Mouse (Mus musculus) liver, embryonic 15.5 days (tissue): ENCODE measurements around the gene Slc4a2. TPM values are rescaled to one million over a fixed set of nuclear protein-coding genes. Genes with fewer than 3 reads are reported as not detected.
"Not testable (repeated sequence)": the region's sequence is repeated elsewhere in the genome, so short reads cannot be mapped to it uniquely, and the experiment has no call there.

Experiments
- ATAC-seq: fragments of 200-750 bp; cut with Nextera tagmentation; 2 replicates; pipeline ENCODE4 v1.8.0; 2017; ENCODE audit warnings: moderate number of reproducible peaks, mild to moderate bottlenecking, moderate library complexity; ENCODE audit not compliant: insufficient read depth
- H3K27ac ChIP-seq: fragments of 300-500 bp; sonication (generic); replicated peaks from 2 replicates; pipeline ENCODE4 v1.5.1; 2015; ENCODE audit warnings: mild to moderate bottlenecking, inconsistent platforms
- H3K27me3 ChIP-seq: fragments of 300-500 bp; sonication (generic); 2 replicates; pipeline ENCODE4 v1.6.1; 2015; ENCODE audit warnings: mild to moderate bottlenecking, inconsistent platforms
- H3K36me3 ChIP-seq: fragments of 300-500 bp; sonication (generic); replicated peaks from 2 replicates; pipeline ENCODE4 v1.6.1; 2015; ENCODE audit warnings: moderate library complexity, mild to moderate bottlenecking, inconsistent platforms
- H3K4me1 ChIP-seq: fragments of 300-500 bp; sonication (generic); replicated peaks from 2 replicates; pipeline ENCODE4 v1.6.1; 2015; ENCODE audit warnings: inconsistent platforms
- H3K4me2 ChIP-seq: fragments of 300-500 bp; sonication (generic); 2 replicates; pipeline ENCODE4 v1.6.1; 2015; ENCODE audit warnings: moderate library complexity, mild to moderate bottlenecking, inconsistent platforms
- H3K4me3 ChIP-seq: fragments of 300-500 bp; sonication (generic); replicated peaks from 2 replicates; pipeline ENCODE4 v1.5.1; 2015; ENCODE audit warnings: mild to moderate bottlenecking, inconsistent platforms
- H3K9ac ChIP-seq: fragments of 300-500 bp; sonication (generic); 2 replicates; pipeline ENCODE4 v1.6.1; 2015; ENCODE audit warnings: moderate library complexity, mild to moderate bottlenecking, inconsistent platforms
- H3K9me3 ChIP-seq: fragments of 300-500 bp; sonication (generic); replicated peaks from 2 replicates; pipeline ENCODE4 v1.6.1; 2016; ENCODE audit warnings: inconsistent platforms
- WGBS: fragments of 180-500 bp; shearing (Covaris S2); methylation state at CpG from one replicate; pipeline ENCODE4 v1.1.7; 2015; ENCODE audit warnings: mixed read lengths; ENCODE audit not compliant: insufficient replicate concordance; 5-methylcytosine and 5-hydroxymethylcytosine counted together
- polyA plus RNA-seq: library from polyadenylated mRNA; unstranded; fragments of >200 nt; fragmentation: Nextera tagmentation; extraction: Ambion mirVana; gene quantifications from 2 replicates; pipeline ENCODE4 v1.2.1, GENCODE M21; 2015

Slc4a2 gene
- polyA plus RNA-seq, 1 experiment from 2014 or later, result 8.9 TPM

DNA sequence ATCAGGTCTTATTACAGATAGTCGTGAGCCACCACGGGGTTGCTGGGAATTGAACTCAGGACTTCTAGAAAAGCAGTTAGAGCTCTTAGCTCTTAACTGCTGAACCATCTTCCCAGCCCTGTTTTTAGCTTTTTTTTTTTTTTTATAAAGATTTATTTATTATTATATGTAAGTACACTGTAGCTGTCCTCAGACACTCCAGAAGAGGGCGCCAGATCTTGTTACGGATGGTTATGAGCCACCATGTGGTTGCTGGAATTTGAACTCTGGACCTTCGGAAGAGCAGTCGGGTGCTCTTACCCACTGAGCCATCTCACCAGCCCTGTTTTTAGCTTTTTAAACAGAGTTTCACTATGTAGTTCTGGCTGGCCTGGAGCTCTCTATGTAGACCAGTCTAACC lies 27.4 kb upstream of the Slc4a2 start:
- 74% methylated on average over 6 of the region's 6 CpGs for WGBS
- peaks cover 29% of the 10 kb centered on the region for H3K4me1 ChIP-seq
- H3K9me3 ChIP-seq, H3K36me3 ChIP-seq, H3K27ac ChIP-seq, H3K4me3 ChIP-seq, H3K4me2 ChIP-seq, H3K9ac ChIP-seq, H3K27me3 ChIP-seq, ATAC-seq: not testable (repeated sequence)

DNA sequence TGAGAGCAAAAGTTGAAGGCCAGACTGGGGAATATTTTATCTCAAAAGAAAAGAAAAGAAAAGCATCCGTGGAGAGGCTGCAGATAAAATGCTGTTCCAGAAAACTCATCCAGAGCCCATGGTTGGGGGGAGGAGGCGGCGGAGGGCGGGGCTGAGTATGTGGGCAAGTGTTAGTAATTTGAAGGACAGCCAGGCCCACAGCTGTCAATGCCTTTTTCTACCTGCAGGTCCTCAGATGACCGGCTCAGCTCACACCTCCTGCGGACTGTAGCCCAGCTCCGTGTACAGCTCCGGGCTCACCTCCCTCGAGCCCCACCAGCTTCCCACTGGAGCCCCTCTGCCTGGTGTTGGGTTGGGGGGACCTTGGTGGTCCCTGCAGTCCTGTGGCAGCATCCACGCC lies 24.0 kb upstream of the Slc4a2 start:
- peaks cover 16% of the 10 kb centered on the region for H3K36me3 ChIP-seq
- no peaks in the 10 kb centered on the region for H3K9me3 ChIP-seq
- no peak overlapping the region for H3K4me2 ChIP-seq
- H3K4me3 ChIP-seq, result no peak overlapping the region
- no peaks in the 10 kb centered on the region for H3K27me3 ChIP-seq
- WGBS, result 81% methylated on average over 10 of the region's 10 CpGs
- H3K27ac ChIP-seq, result no peak overlapping the region
- no peak overlapping the region for H3K9ac ChIP-seq
- H3K4me1 ChIP-seq, result peaks cover 19% of the 10 kb centered on the region
- ATAC-seq, result no peak

DNA sequence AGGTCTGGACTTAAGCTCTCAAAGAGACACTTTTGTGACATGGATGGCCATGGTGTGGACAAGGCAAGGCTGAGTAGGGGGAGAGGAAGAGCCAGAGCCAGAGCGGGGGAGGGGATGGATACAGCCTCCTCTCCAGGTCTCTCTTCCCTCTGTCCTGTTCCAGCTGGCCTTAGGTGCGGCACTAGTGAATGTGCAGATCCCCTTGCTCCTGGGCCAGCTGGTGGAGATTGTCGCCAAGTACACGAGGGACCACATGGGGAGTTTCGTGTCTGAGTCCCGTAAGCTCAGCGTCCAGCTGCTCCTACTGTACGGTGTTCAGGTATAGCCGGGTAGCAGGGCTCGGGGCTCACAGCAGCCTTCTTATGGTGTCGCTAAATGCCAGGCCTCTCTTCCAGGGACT lies 23.3 kb upstream of the Slc4a2 start:
- no peak overlapping the region for H3K27ac ChIP-seq
- ATAC-seq, result no peak

DNA sequence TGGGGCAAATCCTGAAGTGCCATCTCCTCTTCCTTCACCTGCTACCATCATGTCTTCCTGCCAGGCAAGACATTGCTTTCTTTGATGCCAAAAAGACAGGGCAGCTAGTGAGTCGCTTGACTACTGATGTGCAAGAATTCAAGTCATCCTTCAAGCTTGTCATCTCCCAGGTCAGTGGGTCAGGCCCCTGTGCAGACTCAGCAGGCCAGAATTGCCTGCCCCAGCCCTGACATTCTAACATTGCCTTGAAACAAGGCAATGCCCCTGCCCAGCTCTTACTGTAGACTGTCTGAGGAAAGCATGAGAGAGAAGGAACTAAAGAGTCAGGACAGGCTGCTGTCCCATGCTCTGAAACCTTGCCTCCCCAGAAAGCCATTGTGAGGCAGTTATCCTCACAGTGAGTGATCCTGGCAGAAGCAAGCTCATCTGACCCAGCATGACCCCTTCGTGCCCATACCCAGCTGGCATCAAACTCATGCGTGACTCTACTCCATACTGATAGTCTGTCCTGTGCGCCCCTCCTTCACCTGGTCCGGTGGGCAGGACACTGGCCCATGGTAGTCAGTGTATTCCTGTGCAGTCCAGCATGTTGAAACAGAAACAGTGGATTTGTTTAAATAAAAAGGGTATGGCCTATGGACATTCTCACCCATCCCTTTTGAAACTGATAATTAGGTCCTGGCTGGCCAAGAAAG lies 22.6 kb upstream of the Slc4a2 start:
- no peak for ATAC-seq
- no peak overlapping the region for H3K4me3 ChIP-seq
- H3K27ac ChIP-seq, result no peak overlapping the region
- no peak overlapping the region for H3K4me2 ChIP-seq
- H3K9me3 ChIP-seq, result no peaks in the 10 kb centered on the region
- peaks cover 16% of the 10 kb centered on the region for H3K36me3 ChIP-seq
- no peak overlapping the region for H3K9ac ChIP-seq
- 82% methylated on average over 5 of the region's 5 CpGs for WGBS
- peaks cover 16% of the 10 kb centered on the region for H3K4me1 ChIP-seq
- no peaks in the 10 kb centered on the region for H3K27me3 ChIP-seq

More for the DNA sequence above, 23.3 kb upstream of the Slc4a2 start:
- no peaks in the 10 kb centered on the region for H3K9me3 ChIP-seq
- 73% methylated on average over 11 of the region's 11 CpGs for WGBS
- peaks cover 18% of the 10 kb centered on the region for H3K4me1 ChIP-seq
- H3K36me3 ChIP-seq, result peaks cover 16% of the 10 kb centered on the region
- H3K9ac ChIP-seq, result no peak overlapping the region
- H3K4me3 ChIP-seq, result no peak overlapping the region
- no peaks in the 10 kb centered on the region for H3K27me3 ChIP-seq
- no peak overlapping the region for H3K4me2 ChIP-seq

DNA sequence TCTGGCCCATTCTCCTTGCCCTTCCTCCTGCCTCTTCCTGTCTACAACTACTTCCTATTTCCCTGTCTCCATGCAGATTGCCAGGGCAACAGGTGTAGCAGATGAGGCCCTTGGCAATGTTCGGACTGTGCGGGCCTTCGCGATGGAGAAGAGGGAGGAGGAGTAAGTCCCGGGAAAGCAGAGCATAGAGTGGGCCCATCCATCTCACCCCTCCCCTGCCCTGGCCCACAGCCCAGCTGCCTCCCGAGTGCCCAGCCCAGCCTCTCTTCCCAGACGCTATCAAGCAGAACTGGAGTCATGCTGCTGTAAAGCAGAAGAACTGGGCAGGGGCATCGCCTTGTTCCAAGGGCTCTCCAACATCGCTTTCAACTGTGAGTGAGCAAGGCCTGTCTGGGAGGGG lies 21.7 kb upstream of the Slc4a2 start:
- H3K27ac ChIP-seq, result no peak overlapping the region
- H3K4me1 ChIP-seq, result peaks cover 16% of the 10 kb centered on the region
- no peak overlapping the region for H3K4me3 ChIP-seq
- ATAC-seq, result no peak
- no peak overlapping the region for H3K9ac ChIP-seq
- 74% methylated on average over 9 of the region's 9 CpGs for WGBS
- no peaks in the 10 kb centered on the region for H3K27me3 ChIP-seq
- H3K4me2 ChIP-seq, result no peak overlapping the region
- peaks cover 16% of the 10 kb centered on the region for H3K36me3 ChIP-seq
- H3K9me3 ChIP-seq, result no peaks in the 10 kb centered on the region

DNA sequence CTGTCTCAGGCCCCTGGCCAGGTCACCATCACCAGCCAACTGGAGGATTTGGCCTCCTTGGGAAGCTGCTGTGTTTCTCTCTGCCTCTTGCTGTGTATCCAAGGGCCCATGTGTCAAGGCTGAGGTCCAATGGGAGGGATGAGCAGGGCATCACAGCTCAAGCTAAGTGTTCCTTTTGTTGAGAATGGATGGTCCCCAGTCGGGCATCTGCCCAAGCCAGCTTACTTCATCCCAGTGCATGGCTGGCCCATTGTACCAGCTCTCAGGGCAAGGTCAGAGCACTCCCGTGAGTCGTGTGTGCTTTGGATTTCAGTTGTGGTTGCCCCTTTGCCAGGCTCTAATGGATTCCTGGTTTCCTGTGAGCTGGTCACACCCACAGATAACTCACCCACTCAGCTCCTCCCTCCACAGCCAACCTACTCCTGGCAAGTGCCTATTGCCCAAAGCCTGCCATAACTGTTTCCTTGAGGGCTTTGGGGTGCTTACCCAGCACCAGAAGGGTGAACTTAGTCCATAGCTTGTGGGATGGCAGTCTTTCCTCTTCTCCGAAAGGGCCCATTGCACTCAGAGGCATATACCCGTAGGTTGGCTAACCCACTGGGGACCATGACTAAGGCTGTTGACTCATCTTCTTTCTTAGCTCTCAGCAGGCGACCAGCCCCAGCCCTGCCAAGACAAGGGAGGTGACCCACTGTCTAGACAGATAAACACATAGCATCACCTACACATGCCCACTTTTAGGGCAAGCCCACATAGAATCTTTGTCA lies 18.9 kb upstream of the Slc4a2 start:
- Histone ChIP-seq H3K4me3 (no peak overlapping the region), H3K9me3 (no peaks in the 10 kb centered on the region), H3K9ac (no peak overlapping the region), H3K27ac (no peak overlapping the region), H3K36me3 (peaks cover 16% of the 10 kb centered on the region), H3K4me1 (peaks cover 16% of the 10 kb centered on the region), H3K4me2 (no peak overlapping the region), H3K27me3 (no peaks in the 10 kb centered on the region)
- ATAC-seq, result no peak
- 55% methylated on average over 6 of the region's 6 CpGs for WGBS

DNA sequence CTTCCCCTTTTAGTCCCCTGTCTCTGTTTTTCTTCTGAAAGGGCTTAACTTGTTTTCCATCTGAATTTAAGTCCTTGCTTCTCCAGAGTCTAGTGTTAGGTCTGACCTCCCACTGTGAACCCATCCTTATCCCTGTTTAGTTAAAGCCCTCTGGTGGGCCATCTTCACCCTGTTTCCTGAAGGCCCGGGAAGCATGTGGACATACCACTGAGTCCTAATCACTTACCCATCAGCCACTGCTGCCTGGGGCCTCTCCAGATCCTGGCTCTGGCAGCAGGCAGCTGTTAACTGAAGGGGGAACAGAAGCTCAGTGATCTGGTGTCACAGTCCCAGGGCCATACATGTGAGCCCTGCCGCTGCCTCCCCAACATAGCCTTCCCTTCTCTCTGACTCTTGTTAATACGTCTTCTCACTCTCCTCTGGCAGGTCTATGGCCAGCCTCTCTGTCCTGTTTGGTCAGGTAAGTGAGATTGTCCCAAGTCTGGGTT lies 18.2 kb upstream of the Slc4a2 start:
- H3K4me3 ChIP-seq, result no peak overlapping the region
- no peak overlapping the region for H3K27ac ChIP-seq
- no peak overlapping the region for H3K4me2 ChIP-seq
- H3K36me3 ChIP-seq, result peaks cover 16% of the 10 kb centered on the region
- no peaks in the 10 kb centered on the region for H3K27me3 ChIP-seq
- 60% methylated on average over 3 of the region's 3 CpGs for WGBS
- no peak overlapping the region for H3K9ac ChIP-seq
- H3K4me1 ChIP-seq, result peaks cover 16% of the 10 kb centered on the region
- ATAC-seq, result no peak
- H3K9me3 ChIP-seq, result no peaks in the 10 kb centered on the region

DNA sequence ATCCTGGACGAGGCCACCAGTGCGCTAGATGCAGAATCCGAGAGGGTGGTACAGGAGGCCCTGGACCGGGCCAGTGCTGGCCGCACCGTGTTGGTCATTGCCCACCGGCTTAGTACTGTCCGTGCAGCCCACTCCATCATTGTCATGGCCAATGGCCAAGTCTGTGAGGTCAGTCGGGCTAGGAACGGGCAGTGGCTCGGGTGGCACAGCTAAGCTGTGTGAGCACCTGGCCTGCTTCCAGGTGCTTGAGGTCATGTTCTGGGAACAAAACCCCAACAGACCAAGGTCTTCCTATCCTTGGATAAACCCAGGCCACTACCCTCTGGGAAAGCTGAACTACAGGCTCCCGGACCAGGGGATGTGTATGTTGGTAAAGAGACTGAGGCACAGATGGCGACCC lies 15.0 kb upstream of the Slc4a2 start:
- no peak overlapping the region for H3K27ac ChIP-seq
- peaks cover 11% of the 10 kb centered on the region for H3K27me3 ChIP-seq
- no peak for ATAC-seq
- H3K36me3 ChIP-seq, result no peaks in the 10 kb centered on the region
- peaks cover 16% of the 10 kb centered on the region for H3K4me1 ChIP-seq
- no peak overlapping the region for H3K4me2 ChIP-seq
- WGBS, result 82% methylated on average over 13 of the region's 13 CpGs
- H3K9ac ChIP-seq, result no peak overlapping the region
- H3K4me3 ChIP-seq, result no peak overlapping the region
- no peaks in the 10 kb centered on the region for H3K9me3 ChIP-seq

DNA sequence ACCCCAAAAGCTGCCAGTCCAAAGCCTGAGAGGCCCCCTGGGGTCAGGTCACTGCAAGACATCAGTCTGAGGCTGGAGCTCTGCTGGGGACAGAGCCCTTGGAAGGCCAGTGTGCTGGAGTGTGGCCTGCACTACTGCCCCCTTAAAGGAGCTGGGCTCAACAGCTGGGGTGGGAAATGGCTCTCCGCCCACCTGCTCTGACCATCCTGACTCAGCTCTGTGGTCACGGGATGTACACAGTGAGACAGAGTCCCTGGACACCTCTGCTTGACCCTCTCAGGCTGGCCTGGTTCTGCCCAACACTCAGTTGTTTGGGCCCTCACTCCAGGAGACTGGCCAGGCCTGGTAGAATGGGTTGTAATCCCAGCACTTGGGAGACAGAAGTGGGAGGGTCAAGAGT lies 14.2 kb upstream of the Slc4a2 start:
- no peaks in the 10 kb centered on the region for H3K9me3 ChIP-seq
- no peak overlapping the region for H3K9ac ChIP-seq
- WGBS, result 65% methylated on average over 2 of the region's 2 CpGs
- ATAC-seq, result no peak
- no peak overlapping the region for H3K4me3 ChIP-seq
- no peaks in the 10 kb centered on the region for H3K36me3 ChIP-seq
- H3K27me3 ChIP-seq, result peaks cover 19% of the 10 kb centered on the region
- no peak overlapping the region for H3K27ac ChIP-seq
- H3K4me1 ChIP-seq, result peaks cover 9% of the 10 kb centered on the region
- H3K4me2 ChIP-seq, result no peak overlapping the region

DNA sequence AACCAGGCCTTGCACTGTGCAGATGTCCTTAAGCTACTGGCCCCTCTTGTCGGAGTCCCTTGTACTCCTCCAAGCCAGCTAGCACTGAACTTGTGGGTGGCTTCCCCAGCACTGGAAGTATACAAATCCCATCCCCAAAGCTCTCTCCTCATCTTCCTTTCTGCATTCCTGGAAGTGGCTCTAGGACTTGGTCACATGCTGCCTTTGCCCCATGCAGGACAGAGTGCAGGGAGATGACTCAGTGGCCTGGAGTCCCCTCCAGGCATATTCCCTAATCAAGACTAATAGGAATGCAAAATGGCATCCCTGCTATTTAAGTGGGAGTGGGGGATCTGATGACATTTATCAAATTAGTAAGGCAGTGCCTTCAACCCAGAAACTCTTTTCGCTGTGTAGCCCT lies 11.6 kb upstream of the Slc4a2 start:
- 56% methylated on average over 2 of the region's 2 CpGs for WGBS
- no peaks in the 10 kb centered on the region for H3K36me3 ChIP-seq
- H3K27ac ChIP-seq, result no peak overlapping the region

DNA sequence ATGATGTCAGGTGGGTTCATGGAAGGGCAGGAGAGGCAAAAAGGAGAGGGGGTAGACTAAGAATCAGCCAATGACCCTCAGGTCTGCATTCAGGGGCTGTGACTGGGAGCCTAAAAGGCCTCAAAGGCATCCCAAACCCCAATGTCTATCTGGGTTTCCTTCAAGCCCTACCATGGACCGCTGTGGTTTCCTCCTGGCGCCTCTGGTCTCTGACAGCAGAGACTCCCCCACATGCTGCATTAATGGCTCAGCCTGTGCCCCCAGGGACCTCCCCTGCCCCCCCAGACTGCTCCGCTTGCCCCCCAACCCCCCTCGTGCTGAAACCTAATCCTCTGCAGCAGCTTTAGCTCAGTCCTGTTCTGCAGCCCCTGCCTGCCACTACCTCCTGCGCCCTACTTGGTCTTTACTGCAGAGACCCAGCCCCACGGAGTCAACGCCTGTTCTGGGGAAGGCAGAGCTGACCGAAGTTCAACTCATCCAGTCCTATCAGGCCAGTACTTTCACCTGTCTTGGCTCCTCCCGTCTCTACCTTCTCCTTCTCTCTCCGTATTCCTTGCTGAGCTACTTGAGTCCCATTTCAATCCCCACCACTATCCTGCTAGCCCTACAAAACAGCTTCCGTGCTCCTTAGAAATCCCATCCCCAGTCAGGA lies 10.5 kb upstream of the Slc4a2 start, which contains the start of gene Asic3:
Gene Asic3, plus strand, starts transcription at position 351 of the 652 bp plus-strand sequence.
- no peaks in the 10 kb centered on the region for H3K36me3 ChIP-seq
- H3K4me2 ChIP-seq, result no peak within 1 kb of the TSS
- no peaks in the 10 kb centered on the region for H3K9me3 ChIP-seq
- H3K4me1 ChIP-seq, result no peaks in the 10 kb centered on the region
- H3K27ac ChIP-seq, result no peak within 1 kb of the TSS
- no peak within 1 kb of the TSS for H3K9ac ChIP-seq
- 29% methylated on average over 11 of the region's 11 CpGs for WGBS
- peaks cover 32% of the 10 kb centered on the region for H3K27me3 ChIP-seq
- no peak within 1 kb of the TSS for H3K4me3 ChIP-seq
- no peak for ATAC-seq

More for the DNA sequence above, 11.6 kb upstream of the Slc4a2 start:
- Histone ChIP-seq H3K4me3 (no peak overlapping the region), H3K9me3 (no peaks in the 10 kb centered on the region), H3K4me2 (no peak overlapping the region), H3K4me1 (no peaks in the 10 kb centered on the region), H3K27me3 (peaks cover 32% of the 10 kb centered on the region), H3K9ac (no peak overlapping the region)
- ATAC-seq, result no peak
